Mouse (Mus musculus) bone marrow, adult 2 months (tissue): ENCODE data around the gene Fry. TPM values are rescaled to one million over a fixed set of nuclear protein-coding genes. Genes with fewer than 3 reads are reported as not detected.

Source experiments
- H3K27ac ChIP-seq: fragments of 200-500 bp; 2 replicates; pipeline ENCODE4 v1.5.1; 2012; ENCODE audit warnings: low read depth, mild to moderate bottlenecking, control low read depth, inconsistent platforms, low read length; ENCODE audit not compliant: control insufficient read depth, poor library complexity, insufficient read depth
- H3K4me1 ChIP-seq: fragments of 200-500 bp; 2 replicates; pipeline ENCODE4 v1.6.1; 2011; ENCODE audit warnings: low read length; ENCODE audit not compliant: control insufficient read depth, insufficient read depth
- H3K4me3 ChIP-seq: fragments of 200-500 bp; replicated peaks from 2 replicates; pipeline ENCODE3; 2011; ENCODE audit warnings: mild to moderate bottlenecking, low read depth, low read length, control low read depth; ENCODE audit not compliant: control insufficient read depth
- CTCF ChIP-seq: fragments of 200-500 bp; IDR thresholded peaks from 2 replicates; pipeline ENCODE4 v1.5.1; 2011; ENCODE audit warnings: low read length, control low read depth; ENCODE audit not compliant: control insufficient read depth, insufficient read depth
- POLR2A ChIP-seq: fragments of 200-500 bp; IDR thresholded peaks from 2 replicates; pipeline ENCODE4 v1.6.1; 2011; ENCODE audit warnings: low read depth, mild to moderate bottlenecking, control low read depth, low read length, borderline replicate concordance; ENCODE audit not compliant: control insufficient read depth
- WGBS: fragments of 180-500 bp; shearing (Covaris S2); methylation state at CpG from one replicate; pipeline ENCODE4 v1.1.7; 2018; 5-methylcytosine and 5-hydroxymethylcytosine counted together
- polyA plus RNA-seq: library from polyadenylated mRNA; stranded (reverse); fragments of >200 nt; gene quantifications from 2 replicates; pipeline ENCODE4 v1.2.4, GENCODE M21; 2011; ENCODE audit warnings: low replicate concordance; ENCODE audit not compliant: missing spikeins, insufficient read depth, insufficient read length

Gene Fry
- polyA plus RNA-seq, 1 experiment, result 20.0 TPM

DNA sequence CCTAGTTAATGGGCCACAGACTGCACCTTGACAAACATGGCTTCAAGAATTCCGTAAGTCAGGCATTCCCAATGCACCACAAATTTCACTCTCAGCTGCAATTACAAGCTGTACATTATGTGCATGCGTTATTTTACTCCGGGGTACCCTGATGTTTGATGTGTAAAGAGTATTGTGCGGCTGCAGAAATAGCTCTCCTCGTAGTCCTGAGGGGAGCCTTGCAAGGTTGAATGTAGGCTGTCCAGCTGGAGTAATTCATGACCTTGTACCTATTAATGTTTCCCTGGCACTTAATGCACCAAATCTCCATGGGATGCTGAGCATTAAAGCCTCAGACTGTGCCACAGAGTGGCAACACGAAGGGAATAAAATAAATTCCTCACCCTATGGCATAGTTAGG, 180.5 kb downstream of the Fry start:
- H3K27ac ChIP-seq, result no peak overlapping the region
- H3K4me3 ChIP-seq, result no peak overlapping the region
- 83% methylated on average over 6 of the region's 6 CpGs for WGBS
- H3K4me1 ChIP-seq, result no peaks in the 10 kb centered on the region; the same call in 1 of the 2 replicates
- TF ChIP-seq CTCF (no peak), POLR2A (no peak)

DNA sequence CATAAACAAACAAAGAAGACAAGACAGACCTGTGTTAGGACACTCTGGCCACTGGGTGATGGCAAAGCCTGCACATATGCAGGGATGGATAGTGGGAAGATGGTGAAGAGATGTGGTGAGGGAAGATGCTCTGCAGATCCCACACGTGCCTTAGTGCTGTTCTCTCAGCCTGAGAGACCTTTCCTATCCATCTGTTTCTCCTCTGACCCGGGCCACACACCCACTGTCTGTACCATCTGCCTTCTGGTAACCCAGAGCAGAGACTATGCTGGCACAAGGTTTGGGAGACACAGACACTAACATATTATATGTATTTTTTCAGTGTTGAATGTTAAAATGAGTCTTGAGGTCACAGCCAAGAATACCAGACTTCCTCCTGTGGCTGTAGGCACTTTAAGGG, 183.7 kb downstream of the Fry start:
- no peak overlapping the region for H3K27ac ChIP-seq
- H3K4me3 ChIP-seq, result no peak overlapping the region
- TF ChIP-seq CTCF (no peak), POLR2A (no peak)
- peaks cover 2% of the 10 kb centered on the region; the same call in 1 of the 2 replicates for H3K4me1 ChIP-seq
- 79% methylated on average over 2 of the region's 2 CpGs for WGBS

- TF ChIP-seq POLR2A, result no peak
- no peak for TF ChIP-seq CTCF
- 67% methylated on average over 5 of the region's 5 CpGs for WGBS
- no peak overlapping the region for H3K27ac ChIP-seq
Observed at GRCm38 (mm10) chr5:150302996-150303395, 184.6 kb downstream of the Fry start.

DNA sequence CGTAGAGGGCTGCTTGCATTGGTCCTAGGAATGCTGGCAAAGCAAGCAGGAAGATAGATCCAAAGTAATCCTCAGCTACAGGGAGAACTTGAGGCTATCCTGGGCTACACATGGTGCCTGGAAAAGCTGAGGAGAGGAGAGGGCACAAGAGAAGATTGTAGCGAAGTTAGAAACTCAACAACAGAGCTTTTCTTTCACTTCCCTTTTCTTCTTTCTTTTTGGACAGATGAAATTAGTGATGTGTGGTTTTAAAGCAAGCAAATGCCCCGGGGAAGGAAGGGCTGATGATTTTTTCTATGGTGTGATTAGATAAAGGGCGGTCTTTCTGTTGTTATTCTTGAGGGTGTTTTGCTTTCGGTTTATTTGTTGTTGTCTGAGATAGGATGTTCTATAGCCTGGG, 188.1 kb downstream of the Fry start:
- H3K27ac ChIP-seq, result peak overlapping the region; percentile 61
- H3K4me1 ChIP-seq, result peaks cover 2% of the 10 kb centered on the region; the same call in 1 of the 2 replicates
- no peak overlapping the region for H3K4me3 ChIP-seq
- no peak for TF ChIP-seq POLR2A
- no peak for TF ChIP-seq CTCF
- 28% methylated on average over 5 of the region's 5 CpGs for WGBS

More at GRCm38 (mm10) chr5:150302996-150303395, 184.6 kb downstream of the Fry start:
- Histone ChIP-seq H3K4me1 (peaks cover 2% of the 10 kb centered on the region; the same call in 1 of the 2 replicates), H3K4me3 (no peak overlapping the region)

DNA sequence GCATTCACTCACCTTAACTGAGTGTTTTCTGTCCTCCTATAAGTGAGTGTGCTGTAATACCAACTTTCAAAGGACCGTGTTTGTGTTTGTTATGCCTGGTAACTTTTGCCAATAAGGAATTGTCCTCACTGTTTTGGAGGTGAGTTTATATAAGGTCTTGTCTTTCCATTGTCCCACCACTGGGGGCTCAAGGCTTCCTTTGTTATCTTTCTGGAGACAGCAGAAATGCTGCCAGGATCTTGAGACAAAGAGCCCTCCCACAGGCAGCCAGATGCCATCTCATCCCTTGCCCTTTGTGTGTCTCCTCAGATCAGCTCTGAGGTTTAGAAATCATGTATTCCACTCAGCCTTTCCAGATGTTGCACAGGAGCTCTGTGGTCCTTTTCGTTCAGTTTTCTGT, 194.8 kb downstream of the Fry start:
- Histone ChIP-seq H3K4me1 (no peaks in the 10 kb centered on the region), H3K4me3 (no peak overlapping the region), H3K27ac (no peak overlapping the region)
- WGBS, result 80% methylated on average over 2 of the region's 2 CpGs
- TF ChIP-seq POLR2A, result no peak
- TF ChIP-seq CTCF, result no peak

- H3K27ac ChIP-seq, result no peak overlapping the region
- WGBS, result 89% methylated on average over 6 of the region's 6 CpGs
- TF ChIP-seq CTCF (no peak), POLR2A (no peak)
Observed at GRCm38 (mm10) chr5:150314582-150314981, 196.1 kb downstream of the Fry start.

GRCm38 (mm10) chr5:150325411-150325810, 207.0 kb downstream of the Fry start:
- H3K4me1 ChIP-seq, result no peaks in the 10 kb centered on the region
- no peak for TF ChIP-seq CTCF
- no peak for TF ChIP-seq POLR2A
- 79% methylated on average over 5 of the region's 5 CpGs for WGBS
- no peak overlapping the region for H3K4me3 ChIP-seq
- H3K27ac ChIP-seq, result no peak overlapping the region

More at GRCm38 (mm10) chr5:150314582-150314981, 196.1 kb downstream of the Fry start:
- Histone ChIP-seq H3K4me1 (no peaks in the 10 kb centered on the region), H3K4me3 (no peak overlapping the region)

- no peak for TF ChIP-seq CTCF
- TF ChIP-seq POLR2A, result no peak
- 73% methylated on average over 6 of the region's 6 CpGs for WGBS
Observed at GRCm38 (mm10) chr5:150328686-150329085, 210.2 kb downstream of the Fry start.

GRCm38 (mm10) chr5:150331821-150332220, 213.4 kb downstream of the Fry start:
- no peaks in the 10 kb centered on the region for H3K4me1 ChIP-seq
- H3K4me3 ChIP-seq, result no peak overlapping the region
- H3K27ac ChIP-seq, result no peak overlapping the region
- WGBS, result 91% methylated on average over 2 of the region's 2 CpGs
- TF ChIP-seq CTCF (no peak), POLR2A (no peak)

More at GRCm38 (mm10) chr5:150328686-150329085, 210.2 kb downstream of the Fry start:
- no peak overlapping the region for H3K4me3 ChIP-seq
- H3K4me1 ChIP-seq, result no peaks in the 10 kb centered on the region
- H3K27ac ChIP-seq, result no peak overlapping the region
